Mouse (Mus musculus) hindbrain, embryonic 10.5 days (tissue): Measurements from ENCODE around the gene Lypd4. TPM values are rescaled to one million over a fixed set of nuclear protein-coding genes. Genes with fewer than 3 reads are reported as not detected.
"Not testable (repeated sequence)": the region's sequence is repeated elsewhere in the genome, so short reads cannot be mapped to it uniquely, and the experiment has no call there.

Experiments used
- DNase-seq: peaks from one replicate; pipeline ENCODE4 v3.0.0-alpha.2; 2017; ENCODE audit warnings: low spot score
- H3K27ac ChIP-seq: fragments of 300-500 bp; sonication (generic); 2 replicates; pipeline ENCODE4 v1.5.1; 2016; ENCODE audit warnings: mild to moderate bottlenecking, moderate library complexity
- H3K27me3 ChIP-seq: fragments of 300-500 bp; sonication (generic); 2 replicates; pipeline ENCODE4 v1.6.1; 2016; ENCODE audit warnings: mild to moderate bottlenecking; ENCODE audit not compliant: poor library complexity, insufficient read depth, severe bottlenecking
- H3K36me3 ChIP-seq: fragments of 300-500 bp; sonication (generic); 2 replicates; pipeline ENCODE4 v1.6.1; 2016; ENCODE audit warnings: mild to moderate bottlenecking, moderate library complexity
- H3K4me1 ChIP-seq: fragments of 300-500 bp; sonication (generic); replicated peaks from 2 replicates; pipeline ENCODE4 v1.6.1; 2016; ENCODE audit warnings: mild to moderate bottlenecking
- H3K4me3 ChIP-seq: fragments of 300-500 bp; sonication (generic); 2 replicates; pipeline ENCODE4 v1.5.1; 2016; ENCODE audit warnings: mild to moderate bottlenecking, moderate library complexity
- H3K9me3 ChIP-seq: fragments of 300-500 bp; sonication (generic); 2 replicates; pipeline ENCODE4 v1.6.1; 2016; ENCODE audit warnings: mild to moderate bottlenecking, moderate library complexity
- WGBS: fragments of 180-500 bp; shearing (Covaris S2); methylation state at CpG from one replicate; pipeline ENCODE4 v1.1.7; 2016; 5-methylcytosine and 5-hydroxymethylcytosine counted together
- polyA plus RNA-seq: library from polyadenylated mRNA; unstranded; fragments of >200 nt; fragmentation: Nextera tagmentation; extraction: Ambion mirVana; gene quantifications from 2 replicates; pipeline ENCODE4 v1.2.1, GENCODE M21; 2016

Gene Lypd4
- polyA plus RNA-seq, 1 experiment from 2014 or later, result not detected

- no peak for DNase-seq
- Histone ChIP-seq H3K27ac (no peak overlapping the region), H3K4me3 (no peak overlapping the region), H3K4me1 (peaks cover 14% of the 10 kb centered on the region), H3K9me3 (no peaks in the 10 kb centered on the region), H3K36me3 (peaks cover 4% of the 10 kb centered on the region; the same call in 1 of the 2 replicates), H3K27me3 (no peaks in the 10 kb centered on the region)
- WGBS, result 70% methylated on average over 5 of the region's 5 CpGs
Observed at GRCm38 (mm10) chr7:24897959-24898358, 28.2 kb upstream of the Lypd4 start.

GRCm38 (mm10) chr7:24897224-24897623, 27.5 kb upstream of the Lypd4 start, which contains the start of gene Cd79a:
Cd79a (plus strand) TSS chr7:24897381.
- Histone ChIP-seq H3K27ac (no peak within 1 kb of the TSS), H3K4me3 (no peak within 1 kb of the TSS), H3K9me3 (no peaks in the 10 kb centered on the region), H3K36me3 (peaks cover 10% of the 10 kb centered on the region), H3K27me3 (no peaks in the 10 kb centered on the region), H3K4me1 (peaks cover 7% of the 10 kb centered on the region)
- 78% methylated on average over 12 of the region's 12 CpGs for WGBS
- no peak for DNase-seq

DNA sequence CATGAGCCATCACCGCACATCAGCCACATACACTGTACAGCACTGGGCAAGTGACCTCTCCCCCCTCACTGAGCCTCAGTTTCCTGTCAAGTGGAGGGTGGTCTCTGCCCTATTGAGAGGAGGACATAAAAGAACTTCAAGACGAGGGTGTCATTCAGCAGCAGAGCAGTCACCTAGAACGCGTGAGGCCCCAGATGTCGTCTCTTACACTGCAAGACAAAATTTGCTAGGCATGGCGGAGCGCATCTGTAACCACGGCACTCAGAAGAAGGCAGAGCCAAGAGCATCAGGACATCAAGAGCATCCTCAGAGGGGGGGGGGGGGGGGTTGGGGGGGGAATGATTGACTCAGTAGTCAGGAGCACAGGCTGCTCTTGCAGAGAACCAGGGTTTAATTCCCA, 26.5 kb upstream of the Lypd4 start:
- Histone ChIP-seq H3K36me3 (peaks cover 12% of the 10 kb centered on the region), H3K4me3 (no peak overlapping the region), H3K27ac (no peak overlapping the region), H3K9me3 (no peaks in the 10 kb centered on the region), H3K27me3 (no peaks in the 10 kb centered on the region), H3K4me1 (0 out of 2 replicates have a peak, but pooled peaks cover 2% of the 10 kb centered on the region)
- no peak for DNase-seq
- 77% methylated on average over 8 of the region's 8 CpGs for WGBS

DNA sequence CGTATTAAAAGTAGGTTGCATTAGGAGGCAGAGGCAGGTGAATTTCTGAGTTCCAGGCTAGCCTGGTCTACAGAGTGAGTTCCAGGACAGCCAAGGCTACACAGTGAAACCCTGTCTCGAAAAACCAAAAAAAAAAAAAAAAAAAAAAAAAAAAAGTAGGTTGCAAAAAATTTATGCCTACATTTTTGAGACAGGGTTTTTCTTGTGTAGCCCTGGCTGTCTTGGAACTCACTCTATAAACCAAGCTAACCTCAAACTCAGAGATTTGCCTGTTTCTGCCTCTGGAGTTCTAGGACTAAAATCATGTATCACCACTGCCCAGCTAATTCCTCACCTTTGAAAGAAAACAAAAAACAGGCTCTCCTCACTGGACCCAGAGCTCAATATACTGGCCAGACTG, 26.0 kb upstream of the Lypd4 start:
- H3K27ac ChIP-seq, DNase-seq, H3K9me3 ChIP-seq, H3K27me3 ChIP-seq, H3K4me1 ChIP-seq, H3K4me3 ChIP-seq: not testable (repeated sequence)
- 90% methylated on average over 2 of the region's 2 CpGs for WGBS
- H3K36me3 ChIP-seq, result peaks cover 17% of the 10 kb centered on the region

- Histone ChIP-seq H3K4me3 (no peak overlapping the region), H3K9me3 (no peaks in the 10 kb centered on the region), H3K27ac (no peak overlapping the region), H3K4me1 (peaks cover 9% of the 10 kb centered on the region), H3K27me3 (no peaks in the 10 kb centered on the region), H3K36me3 (peaks cover 53% of the 10 kb centered on the region)
- no peak for DNase-seq
- WGBS, result 81% methylated on average over 2 of the region's 2 CpGs
Observed at GRCm38 (mm10) chr7:24892125-24892583, 22.4 kb upstream of the Lypd4 start.

DNA sequence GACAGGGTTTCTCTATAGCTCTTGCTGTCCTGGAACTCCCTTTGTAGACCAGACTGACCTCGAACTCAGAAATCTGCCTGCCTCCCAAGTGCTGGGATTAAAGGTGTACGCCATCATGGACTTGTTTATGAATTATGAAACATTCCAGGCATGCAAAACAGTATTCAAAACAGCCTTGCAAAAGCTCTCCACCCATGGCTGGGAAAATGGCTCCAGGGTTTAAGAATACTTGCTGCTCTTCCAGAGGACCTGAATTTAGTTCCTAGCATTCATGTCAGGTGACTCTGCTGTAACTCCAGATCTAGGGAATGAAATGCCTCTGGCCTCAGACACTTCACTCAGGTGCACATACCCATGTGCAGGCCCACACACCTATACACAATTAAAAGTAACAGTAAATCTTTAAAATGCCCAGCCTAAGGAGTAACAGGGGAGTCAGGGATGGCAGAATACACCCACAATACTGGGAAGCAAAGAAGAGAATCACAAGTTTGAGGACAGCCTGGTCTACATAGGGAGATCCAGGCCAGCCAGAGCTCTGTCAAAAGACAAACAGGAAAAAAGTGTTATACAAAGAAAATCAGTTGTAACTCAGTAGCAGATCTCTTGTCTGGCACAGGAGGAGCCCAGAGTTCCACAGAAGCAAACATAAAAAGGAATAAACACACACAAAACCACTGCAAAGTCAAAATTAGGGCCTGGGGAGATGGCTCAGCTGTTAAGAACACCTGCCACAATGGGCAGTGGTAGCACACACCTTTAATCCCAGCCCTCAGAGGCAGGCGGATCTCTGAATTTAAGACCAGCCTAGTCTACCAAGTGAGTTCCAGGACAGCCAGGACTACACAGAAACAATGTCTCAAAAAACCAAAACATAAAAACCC, 21.7 kb upstream of the Lypd4 start:
- no peaks in the 10 kb centered on the region for H3K27me3 ChIP-seq
- no peak overlapping the region for H3K27ac ChIP-seq
- no peak overlapping the region for H3K4me3 ChIP-seq
- WGBS, result 69% methylated on average over 3 of the region's 3 CpGs
- H3K4me1 ChIP-seq, result peaks cover 16% of the 10 kb centered on the region
- no peak for DNase-seq
- H3K36me3 ChIP-seq, result peaks cover 59% of the 10 kb centered on the region
- H3K9me3 ChIP-seq, result no peaks in the 10 kb centered on the region

- Histone ChIP-seq H3K27ac (no peak overlapping the region), H3K4me3 (no peak overlapping the region), H3K4me1 (peaks cover 25% of the 10 kb centered on the region), H3K27me3 (no peaks in the 10 kb centered on the region), H3K36me3 (peaks cover 69% of the 10 kb centered on the region), H3K9me3 (no peaks in the 10 kb centered on the region)
- peak; percentile 77 for DNase-seq
- WGBS, result 33% methylated on average over 10 of the region's 10 CpGs
Observed at GRCm38 (mm10) chr7:24890281-24891216, 20.8 kb upstream of the Lypd4 start.

DNA sequence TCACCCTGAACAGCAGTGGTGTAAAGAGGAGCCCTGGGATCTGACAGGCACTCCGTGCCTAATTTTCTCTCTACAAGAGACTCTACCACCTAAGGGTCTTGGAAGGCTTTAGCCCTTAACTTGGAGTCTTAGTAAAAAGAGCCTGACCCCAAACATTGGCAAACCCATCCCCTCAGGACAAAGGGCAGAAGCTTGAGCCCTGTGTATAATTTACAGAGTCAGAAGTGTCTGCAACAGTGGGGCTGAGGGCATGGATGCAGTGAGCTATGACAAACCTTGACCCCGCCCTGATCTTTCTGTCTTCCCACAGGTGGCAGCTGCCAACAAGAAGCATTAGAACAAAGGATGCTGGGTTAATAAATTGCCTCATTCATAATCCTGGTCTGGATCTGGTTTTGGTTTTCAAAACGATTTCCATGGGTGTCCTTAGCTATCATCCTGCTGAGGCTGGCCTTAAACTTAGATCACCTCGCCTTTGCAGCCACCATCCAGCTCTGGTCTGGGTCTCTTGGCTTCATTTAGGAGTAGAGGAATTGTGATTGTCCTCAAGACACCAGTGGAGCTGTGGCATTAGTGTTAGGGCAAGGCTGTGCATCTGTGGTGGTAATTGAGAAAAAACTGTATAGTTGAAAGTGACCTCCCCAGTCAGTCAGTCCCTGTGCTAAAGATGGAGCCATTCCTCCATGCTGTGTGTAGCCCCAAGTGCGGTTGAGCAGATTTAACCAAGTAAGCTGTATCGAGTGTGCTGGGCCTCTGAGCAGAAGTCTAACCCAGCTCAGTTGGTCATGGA, 19.9 kb upstream of the Lypd4 start:
- no peaks in the 10 kb centered on the region for H3K9me3 ChIP-seq
- no peaks in the 10 kb centered on the region for H3K27me3 ChIP-seq
- no peak for DNase-seq
- WGBS, result 86% methylated on average over 6 of the region's 6 CpGs
- H3K36me3 ChIP-seq, result peaks cover 68% of the 10 kb centered on the region
- H3K27ac ChIP-seq, result no peak overlapping the region
- H3K4me1 ChIP-seq, result peaks cover 28% of the 10 kb centered on the region
- H3K4me3 ChIP-seq, result no peak overlapping the region

GRCm38 (mm10) chr7:24887096-24887495, 17.4 kb upstream of the Lypd4 start:
- H3K36me3 ChIP-seq, result peaks cover 61% of the 10 kb centered on the region
- H3K4me3 ChIP-seq, result peak overlapping the region; percentile 98
- WGBS, result 92% methylated on average over 4 of the region's 4 CpGs

GRCm38 (mm10) chr7:24886308-24886633, 16.5 kb upstream of the Lypd4 start:
- Histone ChIP-seq H3K36me3 (peaks cover 60% of the 10 kb centered on the region), H3K4me3 (peak overlapping the region; percentile 98), H3K27me3 (no peaks in the 10 kb centered on the region), H3K9me3 (no peaks in the 10 kb centered on the region), H3K4me1 (peaks cover 28% of the 10 kb centered on the region), H3K27ac (peak overlapping the region; percentile 99)
- no peak for DNase-seq
- 75% methylated on average over 4 of the region's 4 CpGs for WGBS

More at GRCm38 (mm10) chr7:24887096-24887495, 17.4 kb upstream of the Lypd4 start:
- Histone ChIP-seq H3K4me1 (peaks cover 28% of the 10 kb centered on the region), H3K27ac (0 out of 2 replicates have a peak overlapping the region, but pooled peaks have one; percentile 5), H3K9me3 (no peaks in the 10 kb centered on the region), H3K27me3 (no peaks in the 10 kb centered on the region)
- no peak for DNase-seq

DNA sequence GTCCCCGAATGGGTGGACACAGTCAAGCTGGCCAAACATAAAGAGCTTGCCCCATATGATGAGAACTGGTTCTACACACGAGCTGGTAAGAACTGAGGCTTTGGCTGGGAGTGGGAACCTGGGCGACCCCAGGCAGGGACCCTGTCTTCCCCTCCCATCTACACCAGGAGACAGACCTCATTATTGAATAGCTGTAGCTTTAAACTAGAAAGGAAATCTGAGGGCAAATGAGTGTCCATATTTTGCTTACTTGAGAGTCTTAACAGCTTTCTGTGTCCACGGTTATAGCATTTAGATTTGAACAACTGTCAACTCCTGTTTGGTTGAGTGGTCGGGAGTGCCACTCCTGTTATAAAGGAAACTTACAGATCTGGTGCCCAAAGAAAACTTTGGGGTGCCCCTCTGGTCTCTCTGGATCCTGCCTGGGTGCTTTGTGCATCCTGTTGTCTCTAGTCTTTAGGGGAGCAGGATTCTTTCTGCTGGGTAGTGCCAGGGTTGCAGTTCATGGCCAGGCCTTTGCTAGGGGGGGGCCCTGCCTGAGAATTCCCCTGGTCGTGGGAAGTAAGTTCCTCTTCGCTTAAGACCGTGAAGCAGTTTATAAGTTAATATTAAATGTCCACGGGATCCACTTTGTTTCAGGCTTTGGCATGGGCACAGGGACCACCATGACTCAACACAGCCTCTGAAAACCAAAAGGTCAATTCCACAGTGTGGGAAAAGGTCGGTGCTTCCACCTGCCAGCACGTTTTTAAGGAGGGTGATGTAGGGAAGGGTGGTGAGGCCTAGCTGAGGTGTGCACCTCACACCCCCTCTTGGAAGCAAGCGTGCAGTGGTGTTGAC, 15.9 kb upstream of the Lypd4 start:
- WGBS, result 51% methylated on average over 12 of the region's 12 CpGs
- H3K36me3 ChIP-seq, result peaks cover 54% of the 10 kb centered on the region
- DNase-seq, result no peak
- H3K27me3 ChIP-seq, result no peaks in the 10 kb centered on the region
- peak overlapping the region; percentile 99 for H3K27ac ChIP-seq
- no peaks in the 10 kb centered on the region for H3K9me3 ChIP-seq
- peaks cover 30% of the 10 kb centered on the region for H3K4me1 ChIP-seq
- H3K4me3 ChIP-seq, result peak overlapping the region; percentile 98
